Mouse (Mus musculus) left cerebral cortex, adult 9 months (tissue): ENCODE measurements around the gene Gmds.

Source experiments
- DNase-seq, 2 experiments: peaks; one replicate each; pipeline ENCODE4 v3.0.0; 2022; ENCODE audit warnings: low spot score in 2 of 2

Gene Gmds

DNA sequence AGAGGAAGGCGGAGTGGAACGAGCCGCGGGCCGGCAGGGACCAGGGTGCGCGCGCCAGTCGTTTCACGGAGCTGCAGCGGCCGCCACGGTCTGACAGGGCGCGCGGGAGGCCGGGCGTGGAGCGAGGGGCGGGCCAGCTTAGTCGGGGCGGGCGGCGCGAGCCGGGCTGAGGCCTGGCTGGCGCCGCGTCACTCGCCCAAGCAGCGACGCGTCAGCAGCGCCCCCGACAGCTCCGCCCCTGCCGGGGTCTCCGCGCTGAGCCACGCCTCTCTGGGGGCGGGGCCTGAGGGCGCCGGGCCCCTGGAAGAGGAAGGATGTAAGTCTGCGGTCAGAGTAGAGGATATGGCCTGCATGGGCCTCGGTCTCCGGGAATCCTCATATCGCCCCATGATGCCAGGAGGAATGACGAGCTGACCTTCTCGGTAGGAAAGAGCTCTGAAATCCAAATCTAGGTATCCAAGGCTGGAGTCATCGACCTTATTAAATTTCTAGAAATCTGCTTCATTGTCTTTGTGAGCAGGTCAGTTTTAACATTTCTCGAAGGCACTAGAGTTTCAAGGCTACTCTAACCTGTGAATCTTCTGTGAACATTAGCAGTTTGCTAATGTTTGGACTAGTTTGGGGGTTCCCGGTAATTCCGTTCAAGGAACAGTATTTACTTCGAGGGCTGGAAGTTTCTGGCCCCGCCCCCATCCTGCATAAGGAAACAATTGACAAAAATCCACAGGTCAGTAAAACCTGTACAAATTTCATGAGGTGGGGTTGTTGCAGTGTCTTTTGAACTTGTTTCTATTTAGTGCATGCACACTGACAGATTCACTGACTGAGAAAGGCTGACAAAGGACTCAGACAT lies at the start of gene Gmds:
Gmds (minus strand) TSS at position 228 of the 853 bp plus-strand sequence.
- peak; percentile 82 to 92 for DNase-seq

- no peak for DNase-seq
Observed at GRCm38 (mm10) chr13:32385421-32386092, 47.0 kb upstream of the Gmds start.

DNA sequence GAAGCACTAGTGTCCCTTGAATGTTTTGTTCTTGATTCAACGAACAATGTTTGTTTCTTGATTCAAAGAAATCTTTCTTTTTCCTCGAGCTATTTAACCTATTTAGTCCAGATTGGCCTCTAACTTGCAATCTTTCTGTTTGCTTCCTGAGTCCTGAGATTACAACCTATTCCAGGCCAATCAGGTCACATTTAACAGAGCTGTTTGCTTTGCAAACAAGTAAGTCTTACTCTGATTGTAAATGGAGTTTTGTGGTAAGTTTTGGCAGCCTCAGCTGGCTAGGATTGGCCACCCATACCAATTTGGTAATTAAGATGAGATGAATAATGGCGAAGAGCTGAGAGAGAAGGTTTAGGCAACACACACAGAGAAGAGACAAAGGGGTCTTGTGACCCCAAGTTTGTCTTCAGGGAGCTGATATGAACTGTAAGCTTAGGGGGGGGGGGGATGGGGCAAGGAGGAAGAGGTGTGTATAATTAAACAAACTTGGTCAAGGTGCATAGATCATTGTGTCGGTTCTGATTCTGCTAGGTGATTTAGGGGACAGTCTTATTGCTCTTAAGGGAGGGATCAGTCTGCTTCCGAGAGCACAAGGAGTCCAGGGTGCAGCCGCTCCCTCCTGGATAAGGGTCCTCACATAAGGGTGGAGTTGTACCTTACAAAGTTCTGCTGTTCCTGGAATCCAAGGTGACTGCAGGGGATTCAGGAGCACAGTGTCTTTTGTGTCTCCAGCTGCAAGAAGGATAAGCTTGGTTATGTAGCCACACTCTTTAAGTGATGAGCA lies 43.9 kb upstream of the Gmds start:
- no peak for DNase-seq

DNA sequence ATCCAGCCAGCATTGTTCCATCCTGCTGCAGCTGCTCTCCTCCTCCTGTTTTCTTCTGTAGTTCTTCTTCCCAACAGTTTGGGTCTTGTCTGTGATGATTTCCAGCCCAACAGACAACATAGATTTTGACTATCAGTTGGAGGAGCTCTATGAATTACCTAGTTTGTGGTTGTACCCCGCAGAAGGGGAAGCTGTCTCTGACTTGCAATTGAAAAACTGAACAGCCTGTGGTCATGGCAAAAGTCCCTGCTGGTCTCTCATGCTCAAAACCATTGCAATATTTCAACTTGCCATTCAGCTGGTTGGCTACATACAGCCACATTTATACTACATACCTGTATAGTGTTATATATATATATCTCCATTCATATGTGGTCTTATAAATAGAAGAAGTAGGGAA lies 40.1 kb upstream of the Gmds start:
- no peak for DNase-seq

- DNase-seq: no peak
Observed at GRCm38 (mm10) chr13:32372531-32372883, 34.0 kb upstream of the Gmds start.

DNA sequence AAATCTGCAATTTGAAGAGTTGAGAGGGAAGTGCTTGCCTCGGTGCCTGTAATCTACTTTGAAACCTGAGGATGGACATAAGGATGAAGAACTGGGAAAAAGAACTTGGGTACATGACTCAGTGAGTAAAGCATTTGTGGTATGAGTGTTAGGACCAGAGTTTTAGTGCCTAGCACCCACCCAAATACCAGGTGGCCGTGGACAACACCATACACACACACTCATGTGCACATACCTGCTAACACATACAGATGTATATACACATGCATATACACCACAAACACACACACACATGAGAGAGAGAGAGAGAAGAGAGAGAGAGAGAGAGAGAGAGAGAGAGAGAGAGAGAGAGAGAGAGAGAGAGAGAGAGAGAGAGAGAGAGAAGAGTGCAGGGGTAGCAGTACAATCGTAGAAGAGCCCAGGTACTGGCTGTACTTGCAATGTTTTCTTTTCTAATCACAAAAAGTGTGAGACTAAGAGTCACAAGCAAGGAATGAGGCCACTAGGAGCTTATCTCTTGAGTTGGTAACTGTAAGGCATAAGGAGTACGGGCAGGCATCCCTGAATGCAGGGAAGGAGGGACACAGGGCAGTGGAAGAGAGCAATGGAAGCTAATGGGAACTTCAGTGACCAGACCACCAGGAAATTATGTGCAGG lies 33.5 kb upstream of the Gmds start:
- DNase-seq: no peak

GRCm38 (mm10) chr13:32370751-32371150 lies 32.2 kb upstream of the Gmds start:
- no peak for DNase-seq

DNA sequence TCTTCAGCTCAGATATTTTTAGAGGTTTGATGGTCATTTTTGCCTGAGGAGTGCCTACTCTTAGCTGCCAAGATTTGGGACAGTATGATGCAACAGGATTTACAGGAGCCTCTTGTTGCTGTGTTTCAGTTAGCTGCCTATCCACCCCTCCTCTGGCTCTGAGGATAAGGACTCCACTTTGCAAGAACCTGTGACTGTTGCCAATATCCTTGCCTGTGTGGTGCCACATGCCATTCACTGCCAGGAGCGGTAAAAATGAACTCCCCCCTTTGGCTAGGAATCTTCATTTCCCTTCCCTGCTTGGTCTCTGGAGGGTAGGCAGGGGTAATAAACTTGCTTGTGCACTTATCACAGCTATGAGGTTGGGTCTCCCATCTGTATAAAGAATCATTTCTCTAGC lies 31.6 kb upstream of the Gmds start:
- no peak for DNase-seq

DNA sequence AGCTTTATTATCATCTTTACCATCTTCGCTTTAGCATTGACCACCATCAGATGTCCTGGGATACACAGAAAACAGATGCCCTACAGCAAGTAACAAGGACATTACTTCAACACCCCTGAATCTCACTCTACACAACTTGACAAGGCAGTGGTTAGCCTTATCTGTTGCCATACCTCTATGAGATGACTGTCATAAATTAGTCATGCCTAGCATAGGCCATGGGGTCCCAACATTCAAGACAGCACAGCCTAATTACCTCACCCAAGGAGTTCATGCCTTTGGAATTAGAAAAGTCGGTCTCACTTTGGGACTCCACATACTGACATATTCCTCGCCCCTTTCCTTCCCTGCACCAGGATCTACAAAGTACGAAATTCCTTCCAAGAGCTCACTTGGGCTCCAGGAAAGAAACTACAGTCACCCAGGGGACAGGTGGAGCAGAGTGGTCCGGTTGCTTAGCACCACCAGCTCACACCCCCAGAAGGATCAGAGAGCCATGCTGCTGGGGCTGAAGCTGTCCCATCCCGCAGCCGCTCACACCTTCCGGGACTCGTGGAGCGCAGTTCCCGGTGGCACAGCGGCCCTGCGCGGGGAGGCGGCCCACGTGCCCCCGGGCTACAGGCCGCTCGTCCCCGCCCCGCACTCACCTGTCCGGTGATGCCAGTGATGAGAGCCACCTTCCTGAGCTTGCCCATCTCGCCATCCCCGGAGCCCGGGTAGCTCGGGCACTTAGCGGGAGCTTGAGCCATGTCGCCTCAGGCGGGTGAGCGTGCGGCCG lies 616 bp downstream of the Gmds start:
- DNase-seq: no peak

DNA sequence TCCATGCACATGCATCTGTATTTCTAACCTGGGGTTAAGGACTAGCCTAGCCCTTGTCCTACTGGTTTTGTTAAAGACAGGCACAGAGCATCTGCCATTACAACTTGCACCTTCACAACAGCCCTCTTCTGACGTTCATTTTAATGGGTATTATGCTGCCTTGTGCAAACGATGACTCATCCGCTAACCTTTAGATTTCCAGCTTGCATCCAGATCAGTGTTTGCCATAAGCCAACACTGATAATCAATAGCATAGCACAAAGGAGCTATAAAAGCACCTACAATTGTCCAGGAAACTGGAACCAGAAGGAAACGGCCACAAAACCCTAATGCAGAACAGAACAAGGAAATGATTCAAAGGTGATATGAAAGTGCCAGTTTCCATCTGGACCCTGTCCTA lies 20.2 kb downstream of the Gmds start:
- no peak for DNase-seq

GRCm38 (mm10) chr13:32317354-32317753 lies 21.2 kb downstream of the Gmds start:
- DNase-seq: no peak

DNA sequence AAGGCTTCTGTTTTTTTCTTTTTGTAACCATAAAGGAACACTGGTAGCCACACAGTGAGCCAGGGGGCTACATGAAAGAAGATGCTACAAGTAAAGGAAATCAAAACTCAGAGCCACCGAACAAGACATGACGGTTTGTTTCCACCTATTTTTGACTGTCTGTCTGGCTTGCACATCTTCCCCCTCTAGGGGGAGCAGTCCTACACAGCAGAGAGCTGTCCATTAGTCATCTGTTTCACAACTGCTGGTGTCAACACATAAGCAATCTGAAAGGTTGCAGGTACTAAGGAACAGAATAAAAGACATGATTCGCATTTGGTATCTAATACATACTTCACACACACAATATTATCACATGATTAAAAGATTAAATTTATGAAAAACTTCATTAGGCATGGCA lies 25.9 kb downstream of the Gmds start:
- peak in 1 of 2 experiments; percentile 42 for DNase-seq

- DNase-seq: no peak
Observed at GRCm38 (mm10) chr13:32311476-32311875, 27.1 kb downstream of the Gmds start.

GRCm38 (mm10) chr13:32298456-32298855 lies 40.1 kb downstream of the Gmds start:
- DNase-seq: no peak

DNA sequence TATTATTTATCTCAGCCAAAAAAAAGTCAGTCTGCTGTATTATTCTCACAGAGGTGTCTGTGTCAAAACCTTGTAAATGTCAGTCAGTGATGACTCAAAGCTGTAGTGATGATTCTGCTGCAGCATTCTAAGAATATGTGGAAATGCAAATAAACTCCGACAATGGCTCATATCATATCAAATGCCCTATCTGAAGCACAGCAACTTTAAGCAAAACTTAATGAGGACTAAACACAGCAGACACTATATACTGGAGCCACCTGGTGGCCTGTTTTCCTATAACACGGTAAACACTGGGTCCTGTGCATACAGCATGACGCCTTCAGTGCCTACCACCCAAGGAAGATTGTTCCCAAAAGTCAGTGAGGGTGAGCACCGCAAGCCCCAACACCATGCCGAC lies 41.1 kb downstream of the Gmds start:
- DNase-seq: peak in 1 of 2 experiments; percentile 48

- no peak for DNase-seq
Observed at GRCm38 (mm10) chr13:32294416-32295195, 43.9 kb downstream of the Gmds start.

GRCm38 (mm10) chr13:32272937-32273496 lies 65.5 kb downstream of the Gmds start:
- no peak for DNase-seq

- DNase-seq: no peak
Observed at GRCm38 (mm10) chr13:32269757-32270156, 68.8 kb downstream of the Gmds start.

DNA sequence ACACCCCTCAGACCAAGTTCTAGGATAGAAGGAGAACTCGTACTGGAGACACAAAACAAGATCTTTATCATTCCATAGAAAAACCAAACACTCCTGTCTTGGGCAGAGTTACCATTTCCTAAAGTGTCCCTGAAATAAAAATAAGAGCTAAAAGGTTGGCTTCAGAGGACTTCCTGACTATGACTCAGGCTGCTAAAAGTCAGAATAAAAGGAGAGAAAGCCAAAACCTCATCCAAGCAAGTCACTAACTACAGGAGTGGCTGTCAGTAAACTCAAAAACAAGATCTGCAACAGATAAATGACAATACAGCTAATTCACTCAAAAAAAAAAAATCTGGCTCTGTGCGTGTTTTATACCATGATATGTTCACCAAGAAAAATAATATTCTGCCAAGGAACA lies 69.3 kb downstream of the Gmds start:
- DNase-seq: no peak

DNA sequence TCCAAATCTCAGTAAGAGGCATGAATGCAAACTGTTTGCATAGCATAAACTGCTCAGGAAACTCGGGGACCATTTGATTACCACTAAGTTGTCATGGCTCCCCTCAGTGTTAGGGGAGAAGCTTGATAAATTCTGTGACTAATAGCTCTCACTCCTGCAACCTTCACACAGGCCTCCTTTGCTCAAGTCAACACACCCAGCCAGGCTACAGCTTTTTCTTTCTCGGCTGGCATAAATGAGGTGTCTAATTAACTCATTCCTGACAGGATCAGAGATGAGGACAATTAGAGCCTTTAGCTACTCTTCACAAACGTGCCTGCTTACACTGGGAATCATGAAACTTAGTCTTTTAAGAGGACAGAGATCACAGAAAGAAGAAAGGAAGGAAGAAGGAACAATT lies 70.3 kb downstream of the Gmds start:
- DNase-seq: no peak
